Mouse (Mus musculus) lung, postnatal 0 days (tissue): Measurements from ENCODE around the gene Srebf2.

Experiments used
- CTCF ChIP-seq: IDR thresholded peaks from 2 replicates; pipeline ENCODE4 v1.5.1; 2016; ENCODE audit warnings: antibody characterized with exemption, mild to moderate bottlenecking
- EP300 ChIP-seq: IDR thresholded peaks from 2 replicates; pipeline ENCODE4 v1.6.1; 2016; ENCODE audit warnings: antibody characterized with exemption, mild to moderate bottlenecking, control low read depth

- TF ChIP-seq CTCF: no peak
- no peak for TF ChIP-seq EP300
Observed at GRCm38 (mm10) chr15:82216142-82216827, 69.3 kb downstream of the Srebf2 start.
